Mouse (Mus musculus) adrenal gland, adult 18-20 months (tissue): ENCODE measurements around the gene Ddx31. TPM values are rescaled to one million over a fixed set of nuclear protein-coding genes. Genes with fewer than 3 reads are reported as not detected.

Source experiments
- DNase-seq, 2 experiments: peaks; one replicate each; pipeline ENCODE4 v3.0.0; 2021 to 2022; ENCODE audit warnings: low spot score in 2 of 2
- total RNA-seq, 2 experiments: library from RNA; stranded (reverse); gene quantifications; 1 replicate in 1 of 2; 2 replicates in 1 of 2; pipeline ENCODE4 v1.2.3; 2021

Ddx31 gene
- total RNA-seq, 2 experiments from 2014 or later, result 7.6 to 10.4 TPM

DNA sequence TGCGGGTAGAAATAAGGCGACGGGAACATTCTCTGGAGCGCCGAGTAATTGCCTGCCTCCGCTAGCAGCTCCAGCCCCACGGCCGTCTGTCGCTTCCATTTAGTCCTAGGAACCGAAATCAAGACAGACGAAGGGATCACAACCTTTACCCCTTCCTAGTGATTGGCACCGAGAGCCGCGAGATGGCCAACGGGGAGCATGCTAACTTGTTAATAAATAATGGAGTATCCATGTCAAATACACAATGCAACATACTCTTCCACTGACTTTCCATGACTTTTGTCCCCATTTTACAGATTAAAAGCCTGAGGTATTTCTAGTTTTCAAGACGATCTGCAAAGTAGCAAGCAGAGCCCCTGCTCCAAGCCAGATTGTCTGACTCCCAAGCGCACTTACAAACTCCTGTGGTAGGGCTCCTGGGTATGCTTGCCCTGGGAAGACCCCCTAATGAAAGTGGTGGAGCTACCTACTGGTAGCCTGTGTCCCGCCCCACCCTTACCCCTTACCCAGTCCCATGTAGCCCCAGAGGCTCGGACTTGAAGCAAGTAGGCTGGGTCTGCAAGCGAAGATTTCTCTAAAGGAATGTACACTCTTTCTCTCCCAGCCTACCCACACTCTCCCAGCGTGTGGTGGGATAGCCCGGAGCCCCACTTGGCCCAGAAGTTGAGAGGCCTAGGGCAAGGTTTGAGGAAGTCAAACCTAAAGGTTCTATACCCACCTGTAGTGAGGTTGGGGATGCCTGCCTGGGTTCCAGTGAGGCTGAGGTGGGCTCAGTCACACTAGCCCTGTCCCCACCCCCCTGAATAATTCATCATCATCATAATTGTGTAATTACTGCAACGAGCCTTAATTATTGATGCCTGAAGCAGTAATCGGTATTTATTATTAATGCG is 69.9 kb downstream of the Ddx31 start:
- DNase-seq, result no peak

DNA sequence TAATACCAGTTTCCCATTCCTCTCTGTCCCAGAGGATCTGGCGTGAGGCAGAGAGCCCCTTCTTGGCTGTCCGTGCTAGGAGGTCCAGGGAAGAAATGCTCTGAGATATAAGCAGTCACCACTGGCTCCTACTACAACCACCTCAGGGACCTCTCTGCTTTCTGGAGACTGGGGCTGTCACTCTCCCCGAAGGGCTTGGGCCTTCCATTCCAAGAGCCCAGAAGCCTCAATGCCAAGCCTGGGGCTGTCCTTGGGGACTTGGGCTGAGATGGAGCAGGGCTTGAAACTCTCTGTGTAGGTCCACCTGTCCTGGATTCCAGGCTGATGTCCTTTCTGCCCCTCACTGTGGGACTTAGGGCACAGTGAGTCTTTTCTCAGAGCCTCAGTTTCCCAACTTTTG is 70.7 kb downstream of the Ddx31 start:
- no peak for DNase-seq

DNA sequence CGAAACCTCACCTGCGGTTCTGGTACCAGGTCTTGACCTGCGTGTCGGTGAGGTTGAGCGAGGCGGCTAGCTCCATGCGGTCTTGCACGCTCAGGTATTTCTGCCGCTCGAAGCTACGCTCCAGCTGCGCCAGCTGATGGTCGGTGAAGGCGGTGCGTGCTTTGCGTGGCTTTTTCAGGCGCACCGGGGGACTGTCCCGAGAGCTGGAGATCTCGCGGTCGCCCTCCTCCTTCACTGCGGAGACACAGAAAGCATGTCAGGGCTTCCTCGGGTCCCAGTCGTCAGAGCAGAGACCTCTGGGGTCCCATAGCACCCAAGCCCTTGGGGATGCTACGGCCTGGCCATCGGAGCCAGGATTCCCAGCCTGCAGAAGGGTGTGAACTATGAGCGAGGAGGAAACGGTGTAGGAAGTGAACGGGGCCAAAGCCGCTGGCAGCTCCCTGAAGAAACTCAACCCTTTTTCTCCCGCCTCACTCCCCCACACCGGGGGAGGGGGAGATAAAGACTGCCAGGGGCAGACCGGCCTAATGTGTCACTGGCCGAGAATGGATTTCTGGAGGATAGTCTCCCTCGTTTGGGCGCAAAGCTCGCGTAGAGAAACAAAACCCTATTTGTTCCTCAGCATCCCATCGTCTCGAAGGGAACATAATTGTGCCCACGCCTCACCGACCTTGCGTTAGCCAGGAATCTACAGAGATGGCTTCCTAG is 71.3 kb downstream of the Ddx31 start:
- DNase-seq, result no peak

DNA sequence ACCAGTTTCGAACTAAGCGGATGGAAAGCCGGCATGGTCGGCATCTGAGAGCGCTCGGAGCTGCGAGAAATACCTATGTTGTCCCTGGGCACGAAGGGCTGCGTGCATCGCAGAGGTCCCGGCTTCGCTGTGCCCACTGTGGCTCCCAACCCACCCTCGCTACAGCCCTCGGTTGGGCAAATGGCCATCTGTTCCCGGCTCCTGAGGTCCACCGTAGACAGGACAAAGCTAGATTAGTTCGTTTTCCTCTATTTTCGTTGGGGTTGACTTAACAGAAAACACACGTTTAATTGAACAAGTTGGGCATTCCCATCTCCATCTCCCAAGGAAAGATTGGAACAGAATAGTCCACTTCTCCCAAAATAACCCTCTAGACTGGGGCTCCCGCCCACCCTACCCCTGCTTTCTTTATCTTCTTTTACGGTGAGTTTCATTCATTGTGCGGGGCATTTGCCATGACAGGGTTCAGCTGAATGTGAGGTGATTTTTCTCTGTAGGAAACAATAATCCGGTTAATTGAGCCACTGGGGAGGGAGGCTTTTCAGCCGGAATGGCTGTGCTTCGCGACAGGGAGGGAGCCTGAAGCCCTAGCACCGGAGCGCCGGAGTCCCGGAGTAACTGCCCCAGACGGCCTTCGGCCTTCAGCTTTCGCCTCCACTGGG is 72.0 kb downstream of the Ddx31 start:
- DNase-seq, result no peak

DNA sequence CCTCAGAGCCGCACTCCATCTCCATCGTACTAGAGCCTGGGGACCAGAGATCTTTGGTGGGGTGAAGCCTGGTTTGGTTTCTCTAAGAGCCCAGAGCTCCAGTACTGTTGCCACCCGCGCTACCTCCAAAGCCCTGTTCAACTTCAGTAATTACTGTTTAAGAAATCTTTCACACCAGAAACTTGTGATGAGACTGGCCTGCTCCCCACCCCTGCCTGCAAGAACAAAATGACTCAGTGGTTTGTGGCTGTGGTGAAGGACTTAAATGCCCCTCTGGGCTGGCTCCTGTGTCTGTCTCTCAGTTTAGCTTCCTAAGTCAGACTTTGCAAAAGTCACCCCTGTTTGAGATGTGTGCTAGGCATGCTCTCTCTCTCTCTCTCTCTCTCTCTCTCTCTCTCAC is 72.8 kb downstream of the Ddx31 start:
- DNase-seq, result no peak

DNA sequence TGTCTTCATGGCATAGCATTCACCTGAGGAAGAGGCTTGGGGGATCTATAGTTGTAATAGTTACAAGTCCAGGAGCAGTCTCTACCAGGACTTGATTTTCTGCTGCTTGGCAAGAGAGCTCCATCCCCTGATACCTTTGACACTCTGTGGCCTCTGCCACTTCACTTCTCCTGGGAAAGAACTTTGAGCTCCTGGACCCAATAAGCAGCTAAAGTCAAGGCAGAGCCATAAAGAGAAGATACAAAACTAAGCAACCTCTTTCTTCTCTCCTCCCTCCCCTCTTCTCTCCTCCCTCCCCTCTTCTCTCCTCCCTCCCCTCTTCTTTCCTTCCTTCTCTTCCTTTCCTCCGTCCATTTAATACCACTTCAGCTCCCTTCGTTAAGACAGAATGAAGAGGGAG is 73.9 kb downstream of the Ddx31 start:
- DNase-seq, result no peak

DNA sequence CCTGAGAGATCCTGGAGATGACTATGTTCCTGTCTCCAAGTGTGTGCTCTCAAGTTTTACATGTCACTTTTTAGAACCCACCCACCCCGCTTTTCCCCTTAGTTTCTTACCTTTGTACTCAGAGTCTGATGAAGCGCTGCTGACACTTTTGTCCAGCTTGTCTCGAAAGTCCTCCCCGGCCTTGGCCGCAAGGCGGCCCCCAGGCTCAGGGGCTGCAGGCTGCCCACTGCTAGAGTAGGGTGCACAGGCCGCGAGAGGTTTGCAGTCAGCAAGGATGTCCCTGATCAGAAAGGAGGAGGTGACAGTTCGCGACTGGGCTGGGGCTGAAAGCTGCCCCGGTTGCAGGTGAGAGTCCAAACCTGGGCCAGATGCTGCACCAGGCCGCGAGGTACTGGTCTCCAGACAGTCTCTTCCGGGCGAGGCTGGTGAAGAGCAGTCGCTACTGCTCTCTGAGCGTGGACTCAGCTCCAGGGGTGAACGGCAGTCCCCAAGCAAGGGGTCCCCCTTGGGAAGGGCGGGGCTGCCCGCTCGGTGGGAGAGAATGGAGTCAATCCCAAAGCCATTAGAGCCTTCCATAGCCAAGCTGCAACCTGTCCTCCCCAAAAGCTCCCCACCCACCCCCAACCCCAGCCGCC is 75.0 kb downstream of the Ddx31 start:
- DNase-seq, result no peak

DNA sequence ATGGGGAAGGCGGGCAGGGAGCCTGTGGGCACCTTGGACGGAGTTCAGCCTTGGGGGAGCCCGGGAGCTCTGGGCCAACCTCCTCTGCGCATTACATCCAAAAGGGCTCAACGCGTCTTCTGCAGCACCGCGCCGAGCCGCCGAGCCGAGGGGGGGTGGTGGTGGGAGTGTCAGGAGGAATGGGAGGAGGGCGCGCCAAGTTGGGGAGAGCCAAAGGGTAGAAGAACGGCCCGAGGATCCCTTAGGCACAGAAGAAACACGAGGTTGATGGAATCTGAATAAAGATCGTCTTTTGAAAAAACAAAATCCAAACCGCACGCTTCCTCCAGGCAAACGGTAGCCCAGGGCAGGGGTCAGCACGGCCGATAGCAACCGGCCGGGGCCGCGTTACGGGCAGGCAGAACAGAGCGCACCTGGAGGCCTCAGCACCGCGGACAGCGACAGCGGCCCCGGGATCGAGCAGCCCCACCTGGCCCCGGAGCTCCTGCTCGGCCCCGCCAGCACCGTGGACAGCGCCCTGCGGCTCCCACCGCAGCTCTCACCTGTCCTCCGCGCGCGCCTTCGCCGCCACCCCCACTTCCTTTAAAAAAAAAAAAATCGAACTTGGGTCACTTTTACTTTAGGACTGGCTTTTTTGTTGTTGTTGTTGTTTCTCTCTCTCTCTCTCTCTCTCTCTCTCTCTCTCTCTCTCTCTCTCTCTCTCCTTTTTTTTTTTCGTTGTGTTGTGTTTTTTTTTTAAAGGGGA is 75.7 kb downstream of the Ddx31 start:
- DNase-seq, result peak; percentile 59 to 68

DNA sequence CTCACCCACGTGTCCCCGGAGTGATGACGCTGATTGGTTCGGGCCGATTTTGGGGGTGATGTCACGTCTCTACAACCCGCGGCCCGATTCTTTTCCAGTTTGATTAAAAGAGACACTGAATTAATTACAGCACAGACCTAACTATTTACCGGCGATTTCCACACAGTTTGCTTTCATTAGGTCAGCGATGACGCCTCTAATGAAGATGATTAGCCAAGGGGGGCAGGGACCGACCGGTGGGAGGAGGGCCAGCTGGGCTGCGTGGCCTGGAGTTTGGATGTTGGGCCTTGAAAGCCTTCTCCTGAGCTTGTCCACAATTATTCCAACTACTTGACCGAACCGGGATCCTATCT is 76.3 kb downstream of the Ddx31 start, which contains the start of gene Barhl1:
Gene Barhl1, minus strand, starts transcription at position 156 of the 353 bp plus-strand sequence.
- no peak for DNase-seq

DNA sequence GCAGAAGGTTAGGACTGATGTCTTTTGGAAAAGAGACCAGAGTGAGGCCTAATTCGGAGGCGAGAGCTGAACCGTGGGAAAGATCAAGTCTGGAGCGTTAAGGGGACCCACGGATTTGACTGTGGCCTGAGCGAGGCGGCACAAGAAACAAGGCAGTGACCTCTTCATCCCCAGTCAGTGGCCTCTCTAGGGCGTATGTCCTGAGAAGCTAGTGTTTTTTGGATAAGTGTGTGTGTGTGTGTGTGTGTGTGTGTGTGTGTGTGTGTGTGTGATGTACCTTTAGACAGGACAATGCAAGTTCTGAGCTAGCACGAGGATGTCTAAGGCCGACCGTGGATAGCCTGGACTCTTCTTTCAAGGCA is 76.9 kb downstream of the Ddx31 start:
- no peak for DNase-seq

DNA sequence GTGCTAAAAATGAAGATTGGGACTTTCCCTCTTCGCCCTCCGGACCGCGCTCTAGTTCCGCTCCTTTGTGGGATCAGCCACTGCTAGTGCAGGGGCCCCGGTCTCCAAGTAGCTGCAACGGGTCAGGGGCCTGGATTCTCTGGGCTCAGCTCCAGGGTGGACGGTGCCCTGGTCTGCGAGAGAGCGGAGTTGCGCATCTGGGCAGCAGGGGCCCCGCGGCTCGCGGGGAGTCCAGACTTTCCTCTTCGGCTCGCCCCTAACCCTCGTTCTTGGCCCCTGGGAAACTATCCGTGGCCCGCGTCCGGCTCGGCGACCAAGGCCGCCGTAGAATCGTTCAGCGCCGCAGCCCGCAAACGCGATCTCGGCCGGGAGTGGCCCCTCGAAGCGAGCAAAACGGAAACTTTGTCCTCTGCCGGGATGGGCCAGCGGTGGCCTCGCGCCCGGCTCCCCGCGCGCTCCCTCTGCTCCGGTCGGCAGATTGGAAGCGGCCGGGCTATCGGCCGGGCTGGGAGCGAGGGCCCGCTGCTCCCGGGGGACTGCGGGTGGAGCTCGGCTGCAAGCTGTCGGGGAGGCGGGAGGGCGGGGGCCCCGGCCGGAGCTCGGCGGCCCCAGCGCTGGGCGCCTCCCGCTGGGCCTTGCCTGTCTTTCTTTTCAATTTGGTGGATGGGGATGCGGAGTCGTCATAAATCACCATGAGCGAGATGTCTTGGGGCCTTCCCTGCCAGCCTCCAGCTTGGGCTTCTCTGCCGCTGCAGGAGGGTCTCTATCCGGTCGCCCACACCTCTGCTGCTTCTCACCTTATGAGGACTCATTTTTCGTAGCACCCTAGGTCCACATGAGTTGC is 77.5 kb downstream of the Ddx31 start:
- DNase-seq, result no peak

DNA sequence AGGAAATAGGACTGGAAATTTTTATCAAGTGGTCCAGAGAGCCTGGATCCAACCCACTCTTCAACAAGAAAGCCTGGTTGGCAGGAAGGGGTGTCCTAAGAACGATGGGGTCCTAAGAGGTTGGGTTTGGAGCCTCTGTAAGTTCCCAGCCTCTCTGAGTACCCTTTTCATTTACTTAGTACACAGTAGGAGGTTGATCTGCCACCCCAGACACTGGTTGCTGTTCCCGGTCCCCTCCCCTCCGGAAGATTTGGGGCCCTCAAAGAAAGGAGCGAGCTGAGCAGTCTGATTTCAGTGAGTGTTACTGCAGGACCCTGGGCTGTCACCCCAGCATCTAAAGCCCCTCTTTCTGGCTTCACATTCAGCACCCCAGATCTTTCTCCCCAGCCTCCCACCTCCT is 78.8 kb downstream of the Ddx31 start:
- no peak for DNase-seq

DNA sequence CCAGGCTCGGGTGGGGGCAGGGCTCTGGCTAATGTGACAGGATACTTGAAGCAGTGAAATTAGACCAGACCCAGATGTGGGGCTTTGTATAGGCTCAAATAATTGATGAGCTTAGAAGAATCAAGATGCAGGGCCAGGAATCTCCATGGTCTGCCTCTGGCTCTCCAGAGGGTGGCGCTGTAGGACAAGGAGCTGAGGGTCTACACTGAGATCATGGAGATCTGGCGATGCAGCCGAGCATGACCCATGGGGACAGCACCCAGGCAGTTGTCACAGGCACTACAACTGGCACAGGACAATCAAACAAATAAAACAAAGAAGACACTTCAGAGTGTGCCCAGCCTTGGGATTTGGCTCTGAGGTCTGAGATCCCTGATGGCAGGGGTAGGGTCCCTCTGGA is 83.7 kb downstream of the Ddx31 start:
- DNase-seq, result peak; percentile 79 to 80

DNA sequence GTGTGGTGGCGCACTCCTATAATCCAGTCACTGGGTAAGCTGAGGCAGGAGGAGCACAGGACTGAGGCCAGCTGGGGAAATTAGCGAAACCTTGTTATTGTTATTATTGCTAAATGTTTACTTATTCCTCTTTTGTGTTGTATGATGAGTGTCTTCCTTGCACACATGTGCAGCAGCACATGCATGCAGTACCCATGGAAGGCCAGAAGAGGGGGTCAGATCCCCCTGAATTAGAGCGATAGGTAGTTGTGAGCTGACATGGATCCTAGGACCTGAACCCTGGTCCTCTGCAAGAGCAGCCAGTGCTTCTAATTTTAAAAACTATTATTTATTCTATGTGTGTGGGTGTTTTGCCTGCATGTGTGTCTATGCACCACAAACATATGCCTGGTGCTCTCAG is 90.4 kb downstream of the Ddx31 start:
- no peak for DNase-seq

DNA sequence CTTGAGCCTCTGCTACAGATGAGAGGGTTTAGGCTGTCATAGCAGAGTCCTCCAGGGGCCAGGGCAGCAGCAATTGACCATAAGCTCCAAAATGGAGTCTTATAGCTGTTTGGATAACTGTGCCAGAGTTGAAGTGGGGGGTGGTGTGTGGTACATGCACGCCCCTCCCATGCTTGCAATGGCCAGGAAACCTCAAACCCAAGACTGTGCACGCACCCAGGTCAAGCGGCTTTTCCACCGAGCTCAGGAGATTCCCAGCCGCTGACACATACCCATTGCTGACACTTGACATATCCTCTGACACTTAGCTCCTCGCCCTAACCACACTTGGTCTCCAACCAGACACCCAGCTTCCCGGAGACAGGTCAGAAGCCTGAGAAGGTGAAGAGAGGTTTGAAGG is 98.8 kb downstream of the Ddx31 start:
- no peak for DNase-seq

DNA sequence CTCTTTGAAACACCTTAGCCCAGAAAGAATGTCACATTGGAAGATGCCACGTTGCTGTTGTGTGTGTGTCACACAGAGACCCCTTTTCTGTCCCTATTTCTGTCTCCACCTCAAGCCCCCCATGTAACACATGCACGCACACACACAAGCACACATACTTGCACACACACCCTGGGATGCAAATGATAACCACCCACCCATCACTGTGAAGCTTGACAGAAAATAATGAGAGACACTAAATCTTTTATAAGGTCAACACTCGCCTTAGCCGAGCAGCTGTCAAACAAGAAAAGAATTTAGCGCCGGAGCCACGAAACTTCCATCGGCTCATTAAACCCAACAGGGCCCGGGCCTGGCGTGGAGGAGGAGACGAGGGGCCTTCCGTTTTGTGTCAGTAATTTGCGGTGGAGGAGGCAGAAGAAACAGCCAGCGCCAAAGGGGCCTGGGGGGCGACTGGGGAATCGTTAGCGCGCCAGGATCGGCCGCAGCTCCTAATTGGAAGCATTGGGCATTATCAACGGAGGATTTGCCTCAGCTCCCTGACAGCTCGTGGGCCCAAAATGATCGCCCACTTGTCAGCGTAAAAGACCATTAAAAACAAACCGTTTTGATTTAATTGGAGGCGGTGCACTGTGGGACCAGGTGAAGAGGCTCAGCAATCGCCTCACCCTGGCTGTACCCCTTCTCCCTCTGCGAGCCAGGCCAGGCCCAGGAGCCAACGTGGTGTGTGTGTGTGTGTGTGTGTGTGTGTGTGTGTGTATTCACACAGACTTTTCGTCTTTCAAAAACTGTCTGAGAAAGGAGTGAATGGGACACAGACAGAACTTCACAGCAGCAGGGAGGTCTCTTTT is 103.7 kb downstream of the Ddx31 start:
- no peak for DNase-seq

DNA sequence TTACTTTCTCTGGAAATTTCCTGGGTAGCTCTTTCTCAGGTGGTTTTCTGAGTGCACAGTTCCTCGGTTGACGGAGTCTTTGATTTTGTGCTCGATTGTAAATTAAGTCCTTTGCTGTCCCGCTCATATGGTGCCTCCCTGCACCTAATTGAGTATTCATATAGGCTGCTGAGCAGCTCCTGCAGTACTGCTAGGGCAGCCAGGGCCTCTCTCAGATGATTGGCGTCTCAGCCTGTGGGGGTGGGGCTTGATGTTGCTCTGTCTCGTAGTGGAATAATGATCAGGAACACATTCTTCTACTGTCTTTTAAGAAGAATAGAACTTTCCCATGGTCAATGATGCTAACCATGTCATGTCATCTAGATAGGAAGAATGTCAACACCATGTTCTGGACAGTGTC is 105.2 kb downstream of the Ddx31 start:
- no peak for DNase-seq

DNA sequence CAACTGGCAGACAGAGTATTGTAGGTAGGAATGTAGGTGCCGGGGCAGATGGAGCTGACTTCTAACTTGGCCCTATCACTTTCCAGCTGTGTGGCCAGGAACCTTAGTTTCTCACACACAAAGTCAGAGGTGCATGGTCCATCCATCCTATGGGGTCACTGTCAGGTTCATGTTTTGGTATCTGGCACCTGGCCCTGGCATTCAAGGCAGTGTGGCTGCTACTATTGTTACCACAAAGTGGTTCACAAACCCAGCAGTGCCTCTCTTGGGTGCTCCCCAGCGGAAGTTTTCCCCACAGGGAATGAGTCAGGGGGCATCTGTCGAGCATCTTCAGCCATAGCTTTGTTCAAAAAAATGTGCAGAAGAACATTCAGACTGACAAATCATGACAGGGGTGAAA is 106.1 kb downstream of the Ddx31 start:
- no peak for DNase-seq

DNA sequence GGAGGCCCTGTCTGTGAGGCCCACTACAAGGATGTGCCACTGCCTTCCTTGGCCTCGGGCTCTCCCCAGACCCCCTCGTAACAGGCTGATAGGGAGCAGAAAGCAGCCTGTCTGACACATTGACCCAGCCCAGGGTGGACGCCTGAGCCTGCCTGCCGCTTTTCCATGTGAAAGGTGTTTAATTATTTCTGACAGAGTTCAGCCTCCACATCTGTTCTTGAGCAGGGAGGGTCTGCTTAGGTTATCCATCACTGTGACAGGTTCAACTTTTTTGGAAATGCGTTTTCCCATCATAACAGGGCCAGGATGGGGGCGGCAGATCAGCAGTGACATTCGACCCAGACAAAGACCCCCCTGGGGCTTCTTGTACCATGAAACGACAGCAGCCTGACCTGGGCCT is 112.8 kb downstream of the Ddx31 start:
- no peak for DNase-seq
